Mouse (Mus musculus) cerebellum, adult 2 months (tissue): ENCODE results near the gene Tbx5.

Experiments
- CTCF ChIP-seq: fragments of 200-500 bp; IDR thresholded peaks from 2 replicates; pipeline ENCODE4 v1.5.1; 2011; ENCODE audit warnings: low read depth, mild to moderate bottlenecking, control low read depth, low read length, moderate library complexity, borderline replicate concordance; ENCODE audit not compliant: insufficient read depth
- POLR2A ChIP-seq: fragments of 200-500 bp; IDR thresholded peaks from 2 replicates; pipeline ENCODE4 v1.6.1; 2011; ENCODE audit warnings: low read length, control low read depth, borderline replicate concordance; ENCODE audit not compliant: insufficient read depth

- TF ChIP-seq POLR2A (no peak), CTCF (no peak)
Measured at GRCm38 (mm10) chr5:119922229-119922628, 89.8 kb downstream of the Tbx5 start.
